Mouse (Mus musculus): ENCODE results near the gene Defb22. TPM values are rescaled to one million over a fixed set of nuclear protein-coding genes. Genes with fewer than 3 reads are reported as not detected.

Gene Defb22
- not detected in 2 replicates for polyA plus RNA-seq (2015; fragmentation: Nextera tagmentation; extraction: Ambion mirVana)

DNA sequence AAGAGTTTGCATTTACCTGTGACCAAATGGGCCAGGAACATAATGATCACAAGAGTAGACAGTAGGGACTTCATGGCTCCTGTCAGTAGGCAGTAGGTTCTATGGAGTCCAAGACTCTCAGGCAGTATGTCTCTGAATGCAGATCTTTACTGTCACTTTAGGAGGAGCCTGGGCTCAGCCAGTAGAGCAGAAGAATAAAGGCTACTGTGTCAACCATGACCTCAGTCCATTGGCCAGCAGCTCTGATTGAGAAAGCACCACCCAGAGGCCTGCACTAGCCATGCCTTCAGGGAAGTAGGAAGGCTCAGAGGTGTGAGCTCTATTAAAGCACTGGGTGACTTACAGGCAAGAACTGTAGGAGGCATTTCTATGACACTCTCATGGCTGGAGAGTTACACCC, at the start of gene Defb22:
TSS of gene Defb22 (minus strand) at position 101 of the 400 bp plus-strand sequence.
- no peaks in the 10 kb centered on the region for H3K36me3 ChIP-seq
- H3K9me3 ChIP-seq: peaks cover 3% of the 10 kb centered on the region; the same call in 1 of the 2 replicates
- no peak within 1 kb of the TSS for H3K4me2 ChIP-seq
- no peak for ATAC-seq (ENCODE audit: extremely low read depth, insufficient number of reproducible peaks, low FRiP score, low TSS enrichment)
- H3K4me3 ChIP-seq: no peak within 1 kb of the TSS
- no peaks in the 10 kb centered on the region for H3K27me3 ChIP-seq (replicated peaks)
- no peak within 1 kb of the TSS for H3K27ac ChIP-seq (replicated peaks)
- no peak within 1 kb of the TSS for H3K9ac ChIP-seq
- no peaks in the 10 kb centered on the region for H3K4me1 ChIP-seq

DNA sequence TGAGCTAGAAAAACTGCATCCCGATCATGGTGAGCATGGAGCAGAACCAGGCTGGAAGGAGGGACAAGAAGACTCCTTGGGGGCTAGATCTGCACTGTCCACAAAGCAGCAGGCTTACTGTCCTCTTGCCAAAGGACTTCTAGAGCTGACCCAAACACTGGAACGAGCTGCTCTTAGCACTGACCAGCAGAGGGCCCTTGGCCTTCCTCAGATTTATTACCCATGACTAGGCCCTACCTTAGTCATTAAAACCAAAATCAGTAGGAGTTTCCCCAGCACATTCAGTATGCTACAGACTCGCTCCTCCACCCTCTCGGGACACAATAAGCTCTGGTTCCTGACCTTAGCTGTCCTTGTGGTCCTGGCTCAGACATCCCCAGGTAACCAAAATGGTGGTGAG, 28.0 kb upstream of the Defb22 start, which contains the start of gene Defb28:
TSS of gene Defb28 (plus strand) at position 275 of the 400 bp plus-strand sequence.
- H3K9ac ChIP-seq: no peak within 1 kb of the TSS
- 67% methylated on average over 4 of the region's 4 CpGs for WGBS
- H3K27me3 ChIP-seq (replicated peaks): no peaks in the 10 kb centered on the region
- H3K36me3 ChIP-seq: no peaks in the 10 kb centered on the region
- no peaks in the 10 kb centered on the region for H3K9me3 ChIP-seq
- no peaks in the 10 kb centered on the region for H3K4me1 ChIP-seq
- no peak within 1 kb of the TSS for H3K4me2 ChIP-seq
- ATAC-seq (ENCODE audit: extremely low read depth, insufficient number of reproducible peaks, low FRiP score, low TSS enrichment): no peak
- H3K27ac ChIP-seq (replicated peaks): no peak within 1 kb of the TSS
- H3K4me3 ChIP-seq: no peak within 1 kb of the TSS

DNA sequence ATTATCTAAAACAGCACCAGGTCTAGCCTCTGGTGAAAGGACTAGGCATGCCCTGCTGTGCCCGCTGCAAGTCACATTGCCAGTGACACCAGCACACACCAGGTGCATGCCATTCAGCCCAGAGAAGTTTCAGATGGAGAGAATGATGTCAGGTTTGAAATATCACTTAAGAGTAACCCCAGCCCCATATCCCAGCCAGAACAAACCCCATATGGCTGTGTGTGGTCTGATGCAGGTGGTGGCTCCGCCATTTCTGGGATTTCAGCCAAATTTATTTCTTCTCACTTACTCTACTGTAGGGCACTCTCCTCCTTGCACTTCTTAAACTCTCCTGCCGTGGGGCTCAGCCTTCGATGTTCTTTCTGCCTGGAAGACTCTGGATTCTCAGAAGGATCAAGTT, 26.1 kb upstream of the Defb22 start:
- no peak; the same call in 1 of the 2 replicates for ATAC-seq (ENCODE audit: extremely low read depth, insufficient number of reproducible peaks, low FRiP score, low TSS enrichment)
- H3K4me3 ChIP-seq: no peak overlapping the region
- no peaks in the 10 kb centered on the region for H3K27me3 ChIP-seq (replicated peaks)
- WGBS: 62% methylated on average over 4 of the region's 4 CpGs
- no peak overlapping the region for H3K4me2 ChIP-seq
- H3K9ac ChIP-seq: no peak overlapping the region
- no peak overlapping the region for H3K27ac ChIP-seq (replicated peaks)
- H3K9me3 ChIP-seq: no peaks in the 10 kb centered on the region
- H3K36me3 ChIP-seq: no peaks in the 10 kb centered on the region
- no peaks in the 10 kb centered on the region for H3K4me1 ChIP-seq

DNA sequence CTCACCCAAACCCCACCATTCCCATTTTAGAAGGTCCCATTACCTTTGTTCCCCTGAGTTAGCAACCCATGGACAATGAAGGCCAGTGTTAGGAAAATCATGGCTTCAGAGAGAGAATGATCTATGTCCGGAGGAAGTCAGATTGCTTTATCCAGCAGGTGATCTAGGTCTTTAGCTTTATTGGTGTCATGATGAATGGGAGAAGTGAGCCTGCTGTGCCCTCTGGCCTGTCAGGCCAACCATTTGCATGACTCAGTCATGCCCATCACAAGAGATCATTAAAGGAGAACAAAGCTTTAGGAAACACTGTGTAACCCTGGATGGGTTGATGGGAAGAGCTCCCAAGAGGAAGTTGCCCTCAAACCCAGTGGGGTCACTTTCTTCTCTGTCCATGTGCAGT, 21.7 kb upstream of the Defb22 start, which contains the start of gene Defb26:
TSS of gene Defb26 (minus strand) at position 101 of the 400 bp plus-strand sequence.
- no peaks in the 10 kb centered on the region for H3K36me3 ChIP-seq
- no peaks in the 10 kb centered on the region for H3K4me1 ChIP-seq
- no peak for ATAC-seq (ENCODE audit: extremely low read depth, insufficient number of reproducible peaks, low FRiP score, low TSS enrichment)
- no peaks in the 10 kb centered on the region for H3K27me3 ChIP-seq (replicated peaks)
- no peak within 1 kb of the TSS for H3K4me2 ChIP-seq
- H3K9me3 ChIP-seq: no peaks in the 10 kb centered on the region
- H3K9ac ChIP-seq: no peak within 1 kb of the TSS
- no peak within 1 kb of the TSS for H3K4me3 ChIP-seq
- no peak within 1 kb of the TSS for H3K27ac ChIP-seq (replicated peaks)
- 74% methylated on average over 1 of the region's 1 CpGs for WGBS

DNA sequence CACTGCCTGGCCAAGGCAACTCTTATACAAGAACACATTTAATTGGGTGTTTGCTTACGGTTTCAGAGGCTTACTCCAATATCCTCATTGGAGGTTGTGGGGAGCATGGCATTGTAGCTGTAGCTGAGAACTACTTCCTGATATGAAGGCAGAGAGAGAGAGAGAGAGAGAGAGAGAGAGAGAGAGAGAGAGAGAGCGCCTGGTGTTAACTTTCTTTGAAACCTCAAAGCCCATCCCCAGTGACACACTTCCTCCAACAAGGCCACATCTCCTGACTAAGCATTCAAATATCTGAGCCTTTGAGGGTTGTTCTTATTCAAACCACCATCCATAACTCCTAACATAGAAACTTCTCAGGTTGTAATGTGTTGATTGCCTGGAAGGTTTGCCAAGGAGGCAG, 14.0 kb upstream of the Defb22 start:
- no peaks in the 10 kb centered on the region for H3K27me3 ChIP-seq (replicated peaks)
- H3K4me3 ChIP-seq: no peak overlapping the region
- H3K4me2 ChIP-seq: no peak overlapping the region
- no peak overlapping the region for H3K9ac ChIP-seq
- no peak for ATAC-seq (ENCODE audit: extremely low read depth, insufficient number of reproducible peaks, low FRiP score, low TSS enrichment)
- WGBS: 60% methylated on average over 2 of the region's 2 CpGs
- peaks cover 10% of the 10 kb centered on the region; the same call in 1 of the 2 replicates for H3K4me1 ChIP-seq
- no peaks in the 10 kb centered on the region for H3K9me3 ChIP-seq
- no peaks in the 10 kb centered on the region for H3K36me3 ChIP-seq
- no peak overlapping the region for H3K27ac ChIP-seq (replicated peaks)

DNA sequence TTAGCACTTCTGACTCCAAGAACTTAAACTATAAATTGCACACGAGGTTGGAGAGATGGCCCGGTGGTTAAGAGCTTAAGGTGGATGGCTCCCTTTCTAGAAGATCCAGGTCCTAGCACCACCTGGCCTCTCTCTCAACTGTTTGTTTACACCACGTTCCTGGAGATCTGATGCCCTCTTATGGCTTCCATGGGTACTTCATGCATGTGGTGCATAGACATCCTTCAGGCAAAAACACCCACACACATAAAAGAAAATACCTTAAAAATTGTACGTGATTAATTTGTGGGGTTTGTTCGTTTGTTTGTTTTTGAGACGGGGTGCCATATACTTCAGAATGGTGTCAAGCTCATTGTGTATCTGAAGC, 10.9 kb upstream of the Defb22 start:
- WGBS: 69% methylated on average over 6 of the region's 6 CpGs
- no peaks in the 10 kb centered on the region for H3K9me3 ChIP-seq
- peaks cover 10% of the 10 kb centered on the region; the same call in 1 of the 2 replicates for H3K4me1 ChIP-seq
- no peaks in the 10 kb centered on the region for H3K36me3 ChIP-seq
- no peak overlapping the region for H3K9ac ChIP-seq
- no peak for ATAC-seq (ENCODE audit: extremely low read depth, insufficient number of reproducible peaks, low FRiP score, low TSS enrichment)
- H3K27me3 ChIP-seq (replicated peaks): no peaks in the 10 kb centered on the region
- H3K4me2 ChIP-seq: no peak overlapping the region
- H3K27ac ChIP-seq (replicated peaks): no peak overlapping the region
- no peak overlapping the region for H3K4me3 ChIP-seq

DNA sequence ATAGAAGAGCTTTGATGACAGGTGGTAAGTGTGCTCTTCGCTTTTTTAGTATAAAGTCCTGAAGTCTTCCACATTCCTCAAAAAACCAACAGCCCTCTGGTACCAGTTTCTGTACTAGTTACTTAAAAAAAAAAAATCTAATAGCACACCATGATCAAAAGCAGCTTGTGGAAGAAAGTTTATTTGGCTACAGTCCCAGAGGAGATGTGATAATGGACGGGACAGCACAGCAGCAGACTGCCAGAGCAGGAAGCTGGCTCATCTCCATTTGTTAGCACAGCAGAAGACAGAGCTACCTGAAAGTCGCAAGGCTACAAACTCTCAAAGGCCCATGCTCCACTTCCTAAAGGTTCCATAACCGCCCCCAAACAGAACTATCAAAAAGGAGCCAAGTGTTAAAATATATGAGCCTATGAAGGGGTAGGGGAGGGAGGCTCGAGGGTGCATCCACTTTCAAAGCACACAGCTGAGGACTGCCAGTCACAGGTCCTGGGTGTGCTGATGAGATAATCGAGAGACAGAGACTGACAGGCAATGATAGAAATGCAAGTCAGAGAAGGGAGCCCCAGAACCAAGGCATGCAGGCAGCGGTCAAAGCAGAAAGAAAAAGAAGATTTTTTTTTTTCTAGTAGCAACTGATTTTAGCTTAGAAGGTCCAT, 10.4 kb upstream of the Defb22 start:
- Histone ChIP-seq H3K36me3 (no peaks in the 10 kb centered on the region), H3K9me3 (no peaks in the 10 kb centered on the region)
- no peak for ATAC-seq (ENCODE audit: extremely low read depth, insufficient number of reproducible peaks, low FRiP score, low TSS enrichment)

DNA sequence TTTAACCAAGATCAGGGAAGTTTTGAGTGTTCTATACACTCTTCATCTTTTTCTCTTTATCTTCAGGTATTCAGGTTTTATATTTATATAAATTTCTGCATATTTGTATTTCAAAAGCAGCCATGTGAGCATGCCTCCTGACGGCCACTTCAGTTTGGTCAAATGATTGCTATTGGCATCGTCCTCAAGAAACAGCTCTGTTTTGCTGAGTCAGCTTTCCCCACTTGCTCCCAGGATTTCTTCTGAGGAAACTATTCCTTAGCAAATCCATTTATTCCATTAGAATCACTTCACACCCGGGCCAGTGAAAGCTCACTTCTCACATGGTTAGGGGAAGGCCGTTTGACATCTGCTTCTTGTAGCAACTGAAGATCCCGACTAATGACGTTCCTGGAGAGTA, 8.1 kb upstream of the Defb22 start:
- no peak overlapping the region for H3K4me2 ChIP-seq
- no peak overlapping the region for H3K27ac ChIP-seq (replicated peaks)
- peaks cover 10% of the 10 kb centered on the region; the same call in 1 of the 2 replicates for H3K4me1 ChIP-seq
- 69% methylated on average over 6 of the region's 6 CpGs for WGBS
- H3K36me3 ChIP-seq: no peaks in the 10 kb centered on the region
- H3K27me3 ChIP-seq (replicated peaks): no peaks in the 10 kb centered on the region
- no peak for ATAC-seq (ENCODE audit: extremely low read depth, insufficient number of reproducible peaks, low FRiP score, low TSS enrichment)
- no peaks in the 10 kb centered on the region for H3K9me3 ChIP-seq
- H3K9ac ChIP-seq: no peak overlapping the region
- H3K4me3 ChIP-seq: no peak overlapping the region

More for the DNA sequence above, 10.4 kb upstream of the Defb22 start:
- peaks cover 10% of the 10 kb centered on the region; the same call in 1 of the 2 replicates for H3K4me1 ChIP-seq
- 48% methylated on average over 7 of the region's 7 CpGs for WGBS
- H3K27ac ChIP-seq (replicated peaks): no peak overlapping the region
- H3K4me2 ChIP-seq: no peak overlapping the region
- no peak overlapping the region for H3K9ac ChIP-seq
- H3K27me3 ChIP-seq (replicated peaks): no peaks in the 10 kb centered on the region
- H3K4me3 ChIP-seq: no peak overlapping the region

DNA sequence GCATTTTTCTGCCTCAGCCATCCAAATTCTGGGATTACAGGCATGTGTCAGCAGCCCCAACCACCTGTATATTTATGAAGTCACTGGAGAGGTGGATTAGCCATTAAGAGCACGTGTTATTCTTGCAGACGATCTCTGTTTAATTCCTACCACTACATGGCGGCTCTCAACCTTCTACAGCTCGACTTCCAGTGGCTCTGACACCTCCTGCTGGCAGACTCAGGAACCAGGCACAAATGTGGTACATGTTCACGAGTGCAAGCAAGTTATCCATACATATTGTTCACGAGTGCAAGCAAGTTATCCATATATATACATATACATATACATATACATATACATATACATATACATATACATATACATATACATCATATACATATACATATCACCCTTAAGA, 3.2 kb upstream of the Defb22 start:
- no peak for ATAC-seq (ENCODE audit: extremely low read depth, insufficient number of reproducible peaks, low FRiP score, low TSS enrichment)

DNA sequence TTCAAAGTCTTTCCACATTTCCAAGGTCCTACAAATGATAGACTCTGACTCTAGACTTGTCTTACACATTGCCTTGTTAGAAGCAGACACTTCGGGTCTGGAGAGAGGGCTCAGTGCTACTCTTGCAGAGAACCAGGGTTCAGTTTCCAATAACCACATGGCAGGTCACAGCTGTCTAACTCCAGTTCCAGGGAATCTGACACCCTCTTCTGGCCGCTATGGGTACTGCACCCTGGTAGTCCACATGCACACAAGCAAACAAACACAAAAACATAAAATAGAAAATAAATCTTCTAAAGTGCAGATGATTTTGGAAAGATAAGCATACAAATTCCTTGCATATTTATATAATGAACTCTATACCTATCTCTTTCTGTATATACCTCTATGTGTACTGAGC, 2.9 kb downstream of the Defb22 start:
- WGBS: 68% methylated on average over 2 of the region's 2 CpGs
- no peaks in the 10 kb centered on the region for H3K4me1 ChIP-seq
- peaks cover 3% of the 10 kb centered on the region; the same call in 1 of the 2 replicates for H3K9me3 ChIP-seq
- H3K9ac ChIP-seq: no peak overlapping the region
- no peak overlapping the region for H3K27ac ChIP-seq (replicated peaks)
- H3K27me3 ChIP-seq (replicated peaks): no peaks in the 10 kb centered on the region
- no peak for ATAC-seq (ENCODE audit: extremely low read depth, insufficient number of reproducible peaks, low FRiP score, low TSS enrichment)
- no peak overlapping the region for H3K4me2 ChIP-seq
- H3K4me3 ChIP-seq: no peak overlapping the region
- no peaks in the 10 kb centered on the region for H3K36me3 ChIP-seq

More for the DNA sequence above, 3.2 kb upstream of the Defb22 start:
- no peaks in the 10 kb centered on the region for H3K9me3 ChIP-seq
- H3K27me3 ChIP-seq (replicated peaks): no peaks in the 10 kb centered on the region
- WGBS: 59% methylated on average over 6 of the region's 6 CpGs
- no peaks in the 10 kb centered on the region for H3K36me3 ChIP-seq
- H3K4me1 ChIP-seq: no peaks in the 10 kb centered on the region
- no peak overlapping the region for H3K4me2 ChIP-seq
- H3K4me3 ChIP-seq: no peak overlapping the region
- H3K9ac ChIP-seq: no peak overlapping the region
- H3K27ac ChIP-seq (replicated peaks): no peak overlapping the region

DNA sequence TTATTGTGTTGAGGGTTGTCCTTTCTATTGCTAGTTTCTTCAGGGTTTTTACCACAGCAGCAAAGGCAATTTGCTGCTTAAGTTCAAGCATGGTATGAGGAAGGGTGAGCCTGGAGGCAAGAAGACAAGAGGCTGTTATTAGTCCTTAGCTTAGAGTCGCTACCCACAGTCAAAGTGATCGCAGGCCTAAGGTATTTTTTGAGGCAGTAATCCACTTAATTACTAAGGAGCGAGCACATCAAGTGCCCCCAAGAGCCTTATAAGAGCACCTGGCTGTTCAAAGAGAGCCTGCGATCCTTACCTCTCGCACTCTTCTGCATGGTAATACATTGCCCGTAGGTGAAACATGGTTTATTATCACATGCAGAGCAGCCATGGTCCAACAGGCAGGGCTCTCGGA, 8.2 kb downstream of the Defb22 start:
- Histone ChIP-seq H3K27me3 (replicated peaks) (0 out of 2 replicates have a peak, but pooled peaks cover 3% of the 10 kb centered on the region), H3K9ac (no peak overlapping the region), H3K36me3 (no peaks in the 10 kb centered on the region), H3K9me3 (no peaks in the 10 kb centered on the region), H3K4me2 (no peak overlapping the region), H3K4me1 (no peaks in the 10 kb centered on the region), H3K4me3 (no peak overlapping the region), H3K27ac (replicated peaks) (no peak overlapping the region)
- no peak for ATAC-seq (ENCODE audit: extremely low read depth, insufficient number of reproducible peaks, low FRiP score, low TSS enrichment)
- WGBS: 77% methylated on average over 7 of the region's 7 CpGs

DNA sequence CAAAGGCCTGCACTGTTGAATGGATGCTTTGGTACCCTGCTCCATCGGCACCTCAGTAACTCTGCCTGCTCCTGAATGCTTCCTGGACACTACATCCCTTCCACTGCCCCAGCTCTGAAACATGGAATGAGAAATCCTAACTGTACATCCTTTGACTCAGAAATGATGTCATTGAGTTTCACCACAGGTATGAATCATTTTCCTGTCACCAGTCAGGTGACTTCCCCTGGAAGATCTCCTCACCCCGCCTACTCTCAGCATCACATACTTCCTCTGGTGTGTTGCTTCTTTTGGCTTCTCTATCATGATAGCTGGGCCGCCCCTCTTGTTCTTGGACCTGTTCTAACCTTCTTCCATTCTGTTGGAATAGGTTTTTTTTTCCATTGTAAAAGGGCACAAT, 9.1 kb downstream of the Defb22 start:
- 0 out of 2 replicates have a peak, but pooled peaks cover 3% of the 10 kb centered on the region for H3K27me3 ChIP-seq (replicated peaks)
- WGBS: 62% methylated on average over 3 of the region's 3 CpGs
- no peaks in the 10 kb centered on the region for H3K9me3 ChIP-seq
- no peak overlapping the region for H3K27ac ChIP-seq (replicated peaks)
- no peaks in the 10 kb centered on the region for H3K36me3 ChIP-seq
- no peak overlapping the region for H3K4me3 ChIP-seq
- H3K9ac ChIP-seq: no peak overlapping the region
- ATAC-seq (ENCODE audit: extremely low read depth, insufficient number of reproducible peaks, low FRiP score, low TSS enrichment): no peak
- no peak overlapping the region for H3K4me2 ChIP-seq
- no peaks in the 10 kb centered on the region for H3K4me1 ChIP-seq

All from heart, embryonic 13.5 days (tissue).